Mouse (Mus musculus) lung, adult 2 months (tissue): ENCODE measurements around the gene Tbc1d13.

ENCODE experiments used
- CTCF ChIP-seq: fragments of 200-500 bp; IDR thresholded peaks from 2 replicates; pipeline ENCODE4 v1.5.1; 2011; ENCODE audit warnings: mild to moderate bottlenecking, low read length, control low read depth; ENCODE audit not compliant: insufficient read depth
- POLR2A ChIP-seq: fragments of 200-500 bp; IDR thresholded peaks from 2 replicates; pipeline ENCODE4 v1.6.1; 2011; ENCODE audit warnings: low read depth, mild to moderate bottlenecking, control low read depth, low read length, borderline replicate concordance; ENCODE audit errors: extremely low read depth

DNA sequence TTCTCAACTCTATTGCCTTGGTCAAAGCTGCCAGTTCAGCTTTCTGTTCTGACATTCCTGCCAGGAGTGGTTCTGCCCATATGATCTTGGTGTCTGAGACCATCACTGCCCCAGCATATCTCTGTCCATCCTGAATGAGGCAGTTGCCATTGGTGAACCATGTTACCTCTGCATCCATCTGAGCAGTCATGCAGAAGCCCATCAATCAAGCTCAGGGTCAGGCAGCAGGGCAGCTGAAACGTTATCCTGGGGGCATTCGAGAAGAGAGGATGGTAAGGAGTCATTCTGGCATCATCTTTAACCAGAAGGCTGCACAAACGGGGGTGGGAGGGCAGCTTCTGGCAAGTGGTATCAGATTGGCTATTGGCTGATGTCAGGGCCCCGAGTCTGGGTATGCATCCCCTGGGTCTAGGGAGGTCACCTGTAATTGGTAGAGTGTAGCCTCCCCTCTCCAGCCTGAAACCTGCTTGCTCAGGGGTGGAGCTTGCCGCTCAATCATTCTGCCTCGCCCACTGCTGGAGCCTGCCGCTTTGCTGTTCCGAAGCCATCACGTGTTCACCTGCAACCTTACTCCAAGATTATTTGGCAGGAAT, 30.9 kb downstream of the Tbc1d13 start:
- TF ChIP-seq POLR2A (no peak), CTCF (no peak)
